Mouse (Mus musculus): ENCODE results near the gene Slc22a18. TPM values are rescaled to one million over a fixed set of nuclear protein-coding genes. Genes with fewer than 3 reads are reported as not detected.

Gene Slc22a18
- polyA plus RNA-seq, 1 experiment from 2014 or later = 0.91 TPM

DNA sequence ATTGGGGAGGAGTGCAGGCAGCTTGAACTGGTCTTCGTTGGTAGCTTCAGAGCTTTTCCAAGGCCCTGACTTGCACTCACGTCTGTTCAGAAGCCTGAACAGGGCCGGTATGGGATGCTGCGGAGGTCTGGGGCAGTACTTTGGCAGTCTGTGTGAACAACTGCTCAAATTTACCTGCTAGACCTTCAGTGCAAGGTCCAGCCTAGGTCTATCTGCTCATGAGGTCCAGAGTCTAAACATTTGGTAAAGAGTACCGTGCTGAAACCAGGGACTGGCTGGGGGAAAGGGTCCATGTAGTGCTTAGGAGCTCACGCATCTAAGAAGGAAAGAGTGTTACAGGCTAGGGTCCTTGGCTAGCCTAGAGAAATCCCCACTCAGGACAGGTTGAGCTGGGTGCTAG is 16.2 kb downstream of the Slc22a18 start:
- Histone ChIP-seq H3K9ac (no peak overlapping the region), H3K27ac (ENCODE audit: poor library complexity, severe bottlenecking) (no peak overlapping the region), H3K4me2 (no peak overlapping the region), H3K27me3 (replicated peaks) (peaks cover 53% of the 10 kb centered on the region), H3K9me3 (replicated peaks) (no peaks in the 10 kb centered on the region), H3K36me3 (no peaks in the 10 kb centered on the region), H3K4me3 (no peak overlapping the region), H3K4me1 (replicated peaks) (no peaks in the 10 kb centered on the region)
- 69% methylated on average over 6 of the region's 6 CpGs for WGBS
- ATAC-seq (ENCODE audit: insufficient number of reproducible peaks, low FRiP score) = no peak

DNA sequence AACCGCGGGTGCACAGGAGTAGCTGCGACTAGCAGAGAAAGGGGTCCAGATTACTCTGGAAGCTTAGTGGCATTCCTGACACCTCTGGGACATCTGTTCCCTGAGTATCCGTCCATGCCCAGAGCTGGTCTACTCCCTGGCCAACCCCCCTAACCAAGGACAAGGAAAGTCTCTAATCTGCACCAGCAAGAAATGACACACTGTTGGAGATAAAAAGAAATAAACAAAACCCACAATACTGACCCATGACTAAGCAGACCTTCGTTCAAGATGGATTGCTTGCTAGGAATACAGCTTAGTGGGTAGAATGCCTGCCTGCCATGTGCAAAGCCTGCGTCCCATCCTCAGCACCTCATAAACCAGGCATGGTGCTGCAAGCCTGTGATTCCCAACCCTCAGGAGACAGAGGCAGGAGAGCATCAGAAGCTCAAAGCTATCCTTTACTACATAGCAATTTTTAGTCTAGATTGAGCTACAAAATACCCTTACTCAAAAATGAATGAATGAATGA is 20.1 kb downstream of the Slc22a18 start:
- no peak for ATAC-seq (ENCODE audit: insufficient number of reproducible peaks, low FRiP score)
- Histone ChIP-seq H3K4me2 (no peak overlapping the region), H3K9me3 (replicated peaks) (no peaks in the 10 kb centered on the region), H3K9ac (no peak overlapping the region), H3K27ac (ENCODE audit: poor library complexity, severe bottlenecking) (no peak overlapping the region), H3K4me1 (replicated peaks) (no peaks in the 10 kb centered on the region), H3K36me3 (no peaks in the 10 kb centered on the region), H3K4me3 (no peak overlapping the region), H3K27me3 (replicated peaks) (peaks cover 74% of the 10 kb centered on the region)
- 69% methylated on average over 6 of the region's 6 CpGs for WGBS

DNA sequence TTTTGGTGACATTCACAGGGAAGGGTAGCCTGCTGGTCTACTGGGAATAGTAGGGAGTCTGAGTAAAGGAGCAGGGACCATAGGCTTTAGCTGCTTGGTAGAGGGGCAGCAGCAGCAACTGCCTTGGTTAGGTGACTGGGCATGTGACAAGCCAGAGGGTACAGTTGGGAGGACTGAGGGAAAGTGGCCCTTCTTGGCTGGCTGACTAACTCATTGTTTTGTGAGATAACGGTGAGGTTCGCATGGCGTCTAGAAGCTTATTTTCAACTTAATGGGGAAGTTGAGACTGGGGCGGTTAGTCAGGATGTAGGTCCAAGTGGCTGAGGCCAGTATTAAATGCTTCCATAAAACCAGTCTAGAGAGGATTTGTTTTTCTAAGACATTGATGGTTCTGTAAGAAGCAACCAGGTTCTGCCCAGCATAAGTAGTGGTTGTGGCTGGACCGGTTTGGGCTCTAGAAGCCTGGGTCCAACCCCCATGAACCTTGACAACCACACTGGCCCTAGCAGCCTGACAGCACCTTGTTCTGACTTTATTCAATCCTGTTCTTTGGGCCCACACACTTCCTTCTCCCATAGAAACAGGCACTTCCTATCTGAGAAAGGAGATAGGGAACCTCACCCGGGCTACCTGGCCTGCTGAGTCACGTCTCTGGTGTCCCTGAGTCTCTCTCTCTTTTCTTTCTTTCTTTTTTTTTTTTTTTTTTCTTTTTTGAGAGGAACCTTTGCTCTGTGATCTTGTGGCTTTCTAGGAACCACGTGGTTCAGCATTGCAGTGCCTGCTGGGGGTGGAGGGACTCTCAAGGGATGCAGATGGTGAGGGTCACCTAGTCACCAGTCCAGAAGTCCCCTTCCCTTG is 21.8 kb downstream of the Slc22a18 start:
- Histone ChIP-seq H3K4me1 (replicated peaks) (no peaks in the 10 kb centered on the region), H3K27me3 (replicated peaks) (peaks cover 71% of the 10 kb centered on the region), H3K27ac (ENCODE audit: poor library complexity, severe bottlenecking) (no peak overlapping the region), H3K4me2 (no peak overlapping the region), H3K9ac (no peak overlapping the region), H3K36me3 (no peaks in the 10 kb centered on the region), H3K4me3 (no peak overlapping the region), H3K9me3 (replicated peaks) (no peaks in the 10 kb centered on the region)
- ATAC-seq (ENCODE audit: insufficient number of reproducible peaks, low FRiP score) = no peak
- 64% methylated on average over 8 of the region's 8 CpGs for WGBS

DNA sequence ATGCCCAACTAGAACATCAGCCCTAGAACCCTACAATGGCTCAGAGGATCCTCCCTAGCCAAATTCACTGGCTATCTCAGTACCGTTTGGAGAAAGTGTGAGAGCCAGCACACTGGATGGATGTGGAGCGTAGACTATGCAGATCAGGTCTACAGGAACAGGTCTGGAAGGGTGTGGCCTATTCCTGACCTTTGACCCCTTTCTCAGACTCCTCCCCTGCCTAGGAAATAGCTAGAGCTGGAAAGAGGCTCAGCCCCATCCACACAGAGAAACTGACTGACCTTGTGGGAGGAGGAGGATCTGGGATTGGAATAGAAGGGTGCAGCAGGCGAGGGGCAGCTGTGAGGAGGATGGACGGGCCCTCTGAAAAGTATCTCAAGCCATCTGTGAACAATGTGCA is 25.0 kb downstream of the Slc22a18 start:
- H3K36me3 ChIP-seq = no peaks in the 10 kb centered on the region
- ATAC-seq (ENCODE audit: insufficient number of reproducible peaks, low FRiP score) = no peak
- H3K27me3 ChIP-seq (replicated peaks) = peaks cover 71% of the 10 kb centered on the region
- no peak overlapping the region for H3K4me3 ChIP-seq
- no peak overlapping the region for H3K27ac ChIP-seq (ENCODE audit: poor library complexity, severe bottlenecking)
- no peak overlapping the region for H3K4me2 ChIP-seq
- WGBS = 80% methylated on average over 4 of the region's 4 CpGs
- peaks cover 12% of the 10 kb centered on the region for H3K4me1 ChIP-seq (replicated peaks)
- no peaks in the 10 kb centered on the region for H3K9me3 ChIP-seq (replicated peaks)
- no peak overlapping the region for H3K9ac ChIP-seq

DNA sequence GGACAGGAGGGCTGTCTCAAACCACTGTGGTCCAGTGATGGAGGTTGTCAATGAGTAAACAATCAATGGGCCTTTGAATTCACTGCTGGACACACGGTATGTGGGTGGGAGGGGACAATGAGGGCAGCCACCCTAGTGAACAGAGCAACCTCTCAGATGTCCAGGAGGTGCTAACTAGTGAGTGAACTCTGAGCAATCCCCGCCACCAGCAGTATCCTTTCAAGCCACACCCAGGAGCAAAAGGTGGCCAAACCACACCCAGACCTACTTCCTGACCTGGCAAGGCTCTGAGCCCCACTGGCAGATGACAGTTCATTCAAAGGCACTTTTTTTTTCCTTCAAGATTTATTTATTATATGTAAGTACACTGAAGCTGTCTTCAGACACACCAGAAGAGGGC is 27.4 kb downstream of the Slc22a18 start:
- Histone ChIP-seq H3K27me3 (replicated peaks) (peaks cover 74% of the 10 kb centered on the region), H3K9me3 (replicated peaks) (no peaks in the 10 kb centered on the region), H3K36me3 (no peaks in the 10 kb centered on the region), H3K4me1 (replicated peaks) (peaks cover 12% of the 10 kb centered on the region), H3K4me2 (no peak overlapping the region), H3K27ac (ENCODE audit: poor library complexity, severe bottlenecking) (no peak overlapping the region), H3K4me3 (no peak overlapping the region), H3K9ac (no peak overlapping the region)
- no peak for ATAC-seq (ENCODE audit: insufficient number of reproducible peaks, low FRiP score)
- WGBS = 34% methylated on average over 2 of the region's 2 CpGs

DNA sequence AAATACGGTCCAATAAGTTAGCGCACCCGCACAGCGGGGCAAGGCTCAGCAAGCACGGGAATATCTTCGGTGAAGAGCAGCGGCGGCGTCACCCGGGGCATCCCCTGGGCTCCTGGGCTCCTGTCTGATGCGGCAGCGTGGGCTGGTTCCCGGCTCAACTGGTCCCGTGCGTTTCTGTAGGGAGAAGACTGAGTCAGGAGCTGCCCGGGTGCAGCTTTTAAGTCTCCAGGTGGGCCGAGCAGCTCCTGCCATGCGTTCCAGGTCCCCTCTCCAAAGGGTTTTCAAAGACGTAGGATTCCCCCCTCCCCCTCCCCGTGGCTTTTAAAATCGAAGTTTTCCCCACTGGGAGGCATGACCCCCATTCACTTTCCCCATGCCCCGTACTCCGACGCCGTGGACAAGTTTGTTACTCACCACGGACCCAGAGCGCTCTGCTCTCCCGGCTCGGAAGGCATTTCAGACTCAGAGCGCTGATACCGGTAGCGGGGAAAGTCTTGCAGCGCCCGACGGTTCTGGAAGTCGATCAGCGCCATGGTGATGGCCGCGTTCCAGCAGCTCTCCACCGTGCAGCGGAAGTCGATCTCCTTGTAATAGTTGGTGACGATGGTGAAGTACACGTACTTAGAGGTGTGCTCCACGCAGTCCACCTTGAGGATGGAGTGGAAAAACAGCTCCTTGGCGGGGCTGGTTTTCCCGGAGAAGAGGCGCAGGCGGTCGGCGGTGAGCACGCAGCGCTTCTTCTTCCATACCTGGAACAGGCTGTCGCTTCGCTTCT is 28.3 kb downstream of the Slc22a18 start:
- peak overlapping the region; percentile 50 for H3K4me3 ChIP-seq
- peaks cover 12% of the 10 kb centered on the region for H3K4me1 ChIP-seq (replicated peaks)
- peaks cover 72% of the 10 kb centered on the region for H3K27me3 ChIP-seq (replicated peaks)
- peak overlapping the region; percentile 91 for H3K4me2 ChIP-seq
- 2% methylated on average over 55 of the region's 55 CpGs for WGBS
- no peak overlapping the region for H3K27ac ChIP-seq (ENCODE audit: poor library complexity, severe bottlenecking)
- no peaks in the 10 kb centered on the region for H3K36me3 ChIP-seq
- peak overlapping the region; percentile 55 for H3K9ac ChIP-seq
- ATAC-seq (ENCODE audit: insufficient number of reproducible peaks, low FRiP score) = no peak
- H3K9me3 ChIP-seq (replicated peaks) = no peaks in the 10 kb centered on the region

DNA sequence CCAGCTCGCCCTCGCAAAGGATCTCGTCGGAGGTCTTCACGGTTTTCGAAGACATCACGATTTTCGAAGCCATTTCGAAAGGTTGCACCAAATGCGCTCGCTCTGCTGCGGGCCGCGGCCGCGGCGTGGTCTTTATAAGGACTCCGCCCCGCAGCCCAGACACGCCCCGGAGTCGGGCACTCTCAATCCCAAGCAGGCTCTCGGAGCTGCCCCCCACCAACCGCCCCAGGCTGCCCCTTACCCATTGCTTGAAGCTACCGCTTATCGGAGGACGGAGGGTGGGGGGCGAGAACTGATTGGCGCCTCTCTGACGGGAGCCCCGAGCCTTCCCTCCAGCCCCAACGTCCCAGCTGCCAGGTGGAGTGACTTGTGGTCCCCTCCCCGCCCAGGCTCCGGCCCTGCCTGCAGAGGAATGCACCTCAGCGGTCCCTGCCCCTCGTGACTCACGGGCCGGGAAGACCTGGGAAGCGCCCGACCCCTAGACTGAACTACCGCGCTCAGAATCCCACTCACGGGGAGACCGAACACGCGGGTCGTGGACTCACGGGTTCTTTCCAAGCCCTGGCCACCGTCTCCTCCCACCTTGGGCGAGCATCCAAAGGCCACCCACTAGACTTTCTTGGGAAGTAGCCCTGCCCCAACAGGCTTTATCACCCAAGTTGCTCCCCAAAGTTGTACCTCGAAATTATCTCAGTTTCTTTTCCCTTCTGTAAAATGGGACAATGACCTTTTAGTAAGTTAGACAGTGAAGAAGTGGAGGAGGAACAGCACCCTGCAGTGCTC is 29.1 kb downstream of the Slc22a18 start, which contains the start of gene Phlda2:
Gene Phlda2, minus strand, starts transcription at position 733 of the 783 bp plus-strand sequence.
- peak within 1 kb of the TSS; percentile 91 for H3K4me2 ChIP-seq
- peaks cover 12% of the 10 kb centered on the region for H3K4me1 ChIP-seq (replicated peaks)
- H3K9me3 ChIP-seq (replicated peaks) = no peaks in the 10 kb centered on the region
- H3K9ac ChIP-seq = peak within 1 kb of the TSS; percentile 55
- no peak within 1 kb of the TSS for H3K27ac ChIP-seq (ENCODE audit: poor library complexity, severe bottlenecking)
- H3K36me3 ChIP-seq = no peaks in the 10 kb centered on the region
- ATAC-seq (ENCODE audit: insufficient number of reproducible peaks, low FRiP score) = 0 out of 2 replicates have a peak, but pooled peaks have one; percentile 14
- H3K27me3 ChIP-seq (replicated peaks) = peaks cover 66% of the 10 kb centered on the region
- peak within 1 kb of the TSS; percentile 50 for H3K4me3 ChIP-seq
- 2% methylated on average over 51 of the region's 51 CpGs for WGBS

DNA sequence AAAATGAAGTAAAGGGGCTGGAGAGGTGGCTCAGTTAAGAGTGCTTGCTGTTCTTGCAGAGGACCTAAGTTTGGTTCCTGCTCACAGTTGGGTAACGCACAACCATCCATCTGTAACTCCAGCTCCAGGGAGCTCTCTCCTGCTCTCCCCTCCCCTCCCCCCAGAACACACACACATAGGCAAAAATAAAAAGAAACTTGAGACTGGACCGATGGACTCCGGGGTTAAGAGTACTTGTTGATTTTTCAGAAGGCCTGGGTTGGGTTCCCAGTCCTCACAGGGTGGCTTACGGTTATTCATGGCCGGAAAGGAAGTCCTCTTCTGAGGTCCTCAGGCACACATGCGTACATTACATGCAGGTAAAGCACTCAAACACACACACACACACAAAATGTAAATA is 30.4 kb downstream of the Slc22a18 start:
- peaks cover 12% of the 10 kb centered on the region for H3K4me1 ChIP-seq (replicated peaks)

DNA sequence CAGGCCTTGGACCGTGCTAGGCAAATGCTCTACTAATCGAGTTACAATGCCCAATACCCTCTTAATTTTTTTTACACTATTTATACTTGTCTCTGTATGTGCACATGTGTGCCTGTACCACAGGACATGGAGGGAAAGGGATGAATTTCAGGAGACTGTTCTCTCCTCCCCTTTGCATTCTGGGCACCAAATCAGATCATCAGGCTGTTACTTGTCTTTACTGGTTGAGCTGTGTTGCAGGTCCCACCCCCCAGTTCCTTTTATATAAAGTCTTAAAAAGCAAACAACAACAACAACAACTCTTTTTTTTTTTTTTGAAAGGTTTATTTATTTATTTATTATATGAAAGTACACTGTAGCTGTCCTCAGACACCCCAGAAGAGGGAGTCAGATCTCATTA is 31.9 kb downstream of the Slc22a18 start:
- Histone ChIP-seq H3K4me3 (no peak overlapping the region), H3K27me3 (replicated peaks) (peaks cover 44% of the 10 kb centered on the region), H3K4me1 (replicated peaks) (peaks cover 12% of the 10 kb centered on the region), H3K4me2 (no peak overlapping the region), H3K36me3 (no peaks in the 10 kb centered on the region), H3K9ac (no peak overlapping the region), H3K27ac (ENCODE audit: poor library complexity, severe bottlenecking) (no peak overlapping the region), H3K9me3 (replicated peaks) (no peaks in the 10 kb centered on the region)
- no peak for ATAC-seq (ENCODE audit: insufficient number of reproducible peaks, low FRiP score)
- 73% methylated on average over 2 of the region's 2 CpGs for WGBS

More for the DNA sequence above, 30.4 kb downstream of the Slc22a18 start:
- Histone ChIP-seq H3K9ac (no peak overlapping the region), H3K36me3 (no peaks in the 10 kb centered on the region), H3K27ac (ENCODE audit: poor library complexity, severe bottlenecking) (no peak overlapping the region), H3K4me3 (no peak overlapping the region), H3K4me2 (no peak overlapping the region), H3K27me3 (replicated peaks) (peaks cover 52% of the 10 kb centered on the region), H3K9me3 (replicated peaks) (no peaks in the 10 kb centered on the region)
- no peak for ATAC-seq (ENCODE audit: insufficient number of reproducible peaks, low FRiP score)
- 84% methylated on average over 6 of the region's 6 CpGs for WGBS

DNA sequence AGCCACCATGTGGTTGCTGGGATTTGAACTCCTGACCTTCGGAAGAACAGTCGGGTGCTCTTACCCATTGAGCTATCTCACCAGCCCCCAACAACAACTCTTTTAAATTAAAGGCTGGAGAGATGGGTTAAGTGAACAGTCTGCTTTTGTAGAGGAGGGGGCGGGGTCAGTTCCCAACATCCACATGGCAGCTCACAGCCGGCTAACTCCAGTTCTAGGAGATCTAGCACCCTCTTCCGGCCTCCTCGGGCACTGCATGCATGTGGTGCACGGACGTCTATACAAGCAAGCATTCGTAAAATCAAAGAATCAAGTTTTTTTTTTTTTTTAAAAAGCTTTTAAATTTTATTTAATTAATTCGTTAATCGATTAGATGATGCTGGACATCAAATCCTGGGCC is 32.3 kb downstream of the Slc22a18 start:
- H3K27ac ChIP-seq (ENCODE audit: poor library complexity, severe bottlenecking) = no peak overlapping the region
- H3K36me3 ChIP-seq = no peaks in the 10 kb centered on the region
- no peak for ATAC-seq (ENCODE audit: insufficient number of reproducible peaks, low FRiP score)
- H3K9ac ChIP-seq = no peak overlapping the region
- 24% methylated on average over 11 of the region's 11 CpGs for WGBS
- H3K4me3 ChIP-seq = no peak overlapping the region
- H3K9me3 ChIP-seq (replicated peaks) = no peaks in the 10 kb centered on the region
- H3K4me1 ChIP-seq (replicated peaks) = peaks cover 12% of the 10 kb centered on the region
- H3K27me3 ChIP-seq (replicated peaks) = peaks cover 40% of the 10 kb centered on the region
- no peak overlapping the region for H3K4me2 ChIP-seq

All from heart, embryonic 12.5 days (tissue).